Mouse (Mus musculus): ENCODE data around the gene Ttbk1.

- TF ChIP-seq CTCF (conservative IDR thresholded peaks at IDR 0.05; ENCODE audit: low read length) (no peak), POU5F1 (IDR thresholded peaks at IDR 0.05; ENCODE audit: borderline replicate concordance, low read length) (no peak)
Measured at GRCm38 (mm10) chr17:46496623-46497434, 9.4 kb upstream of the Ttbk1 start, which contains the start of gene Dnph1.

All from E14TG2a.4 (cell line).